Mouse (Mus musculus): ENCODE data around the gene Fam172a. TPM values are rescaled to one million over a fixed set of nuclear protein-coding genes. Genes with fewer than 3 reads are reported as not detected.

Fam172a gene
- polyA plus RNA-seq, 1 experiment from 2014 or later: 27.0 TPM

GRCm38 (mm10) chr13:78104851-78105250 is 403.0 kb downstream of the Fam172a start:
- 82% methylated on average over 3 of the region's 3 CpGs for WGBS

DNA sequence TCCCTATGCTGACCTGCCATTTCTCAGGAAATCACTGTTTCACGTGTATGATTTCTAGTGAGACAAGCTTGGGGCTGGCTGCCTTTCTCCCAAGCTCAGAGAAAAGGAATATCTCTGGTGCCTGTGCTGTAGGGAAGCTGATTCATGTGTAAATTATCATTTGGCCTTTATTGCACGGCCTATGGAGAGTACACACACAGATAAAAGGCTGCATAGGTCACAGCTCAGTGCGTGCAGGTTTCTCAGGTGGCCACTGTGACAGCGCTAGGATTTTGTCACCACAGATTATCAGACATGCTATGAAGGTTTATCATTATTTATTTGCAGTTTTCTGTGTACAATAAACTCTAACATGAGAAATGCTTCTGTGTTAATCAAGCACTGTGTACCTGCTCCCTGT is 408.8 kb downstream of the Fam172a start:
- Histone ChIP-seq H3K9ac (replicated peaks) (no peak overlapping the region), H3K36me3 (no peaks in the 10 kb centered on the region), H3K27me3 (no peaks in the 10 kb centered on the region), H3K4me1 (replicated peaks) (no peaks in the 10 kb centered on the region), H3K9me3 (no peaks in the 10 kb centered on the region), H3K4me2 (no peak overlapping the region), H3K27ac (no peak overlapping the region), H3K4me3 (replicated peaks) (no peak overlapping the region)
- no peak for ATAC-seq (ENCODE audit: insufficient number of reproducible peaks, insufficient read depth, low FRiP score, low TSS enrichment, low read depth)
- 81% methylated on average over 4 of the region's 4 CpGs for WGBS

More at GRCm38 (mm10) chr13:78104851-78105250, 403.0 kb downstream of the Fam172a start:
- Histone ChIP-seq H3K4me3 (replicated peaks) (no peak overlapping the region), H3K27me3 (no peaks in the 10 kb centered on the region), H3K36me3 (no peaks in the 10 kb centered on the region), H3K4me2 (no peak overlapping the region), H3K4me1 (replicated peaks) (peaks cover 4% of the 10 kb centered on the region), H3K27ac (no peak overlapping the region), H3K9ac (replicated peaks) (no peak overlapping the region), H3K9me3 (no peaks in the 10 kb centered on the region)
- ATAC-seq (ENCODE audit: insufficient number of reproducible peaks, insufficient read depth, low FRiP score, low TSS enrichment, low read depth): no peak

DNA sequence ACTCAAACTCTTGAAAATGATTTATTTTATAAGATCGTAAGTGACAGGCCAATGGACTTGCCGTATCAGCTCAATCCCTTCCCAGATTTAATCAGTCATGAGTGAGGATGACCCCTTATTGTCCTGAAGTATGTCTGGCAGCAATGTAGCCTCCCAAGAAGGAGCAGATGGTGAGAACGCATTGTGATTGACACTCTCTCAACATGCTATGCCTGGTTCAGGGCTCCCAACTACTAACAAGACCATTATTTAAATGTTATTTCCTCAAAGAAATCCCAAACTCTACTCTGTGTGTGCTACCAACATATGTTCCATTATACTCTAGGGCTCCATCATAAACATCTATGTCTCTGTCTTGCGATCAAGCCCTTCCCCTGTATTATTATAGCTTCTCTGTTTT is 412.1 kb downstream of the Fam172a start:
- Histone ChIP-seq H3K27ac (no peak overlapping the region), H3K4me1 (replicated peaks) (no peaks in the 10 kb centered on the region), H3K9me3 (no peaks in the 10 kb centered on the region), H3K9ac (replicated peaks) (no peak overlapping the region), H3K4me3 (replicated peaks) (no peak overlapping the region), H3K4me2 (no peak overlapping the region), H3K36me3 (no peaks in the 10 kb centered on the region), H3K27me3 (no peaks in the 10 kb centered on the region)
- WGBS: 91% methylated on average over 4 of the region's 4 CpGs
- no peak for ATAC-seq (ENCODE audit: insufficient number of reproducible peaks, insufficient read depth, low FRiP score, low TSS enrichment, low read depth)

GRCm38 (mm10) chr13:78118715-78119114 is 416.9 kb downstream of the Fam172a start:
- no peaks in the 10 kb centered on the region for H3K9me3 ChIP-seq
- no peaks in the 10 kb centered on the region for H3K4me1 ChIP-seq (replicated peaks)
- no peak for ATAC-seq (ENCODE audit: insufficient number of reproducible peaks, insufficient read depth, low FRiP score, low TSS enrichment, low read depth)
- H3K27me3 ChIP-seq: no peaks in the 10 kb centered on the region
- H3K27ac ChIP-seq: no peak overlapping the region
- H3K9ac ChIP-seq (replicated peaks): no peak overlapping the region
- WGBS: 74% methylated on average over 1 of the region's 1 CpGs
- no peak overlapping the region for H3K4me3 ChIP-seq (replicated peaks)
- no peaks in the 10 kb centered on the region for H3K36me3 ChIP-seq
- H3K4me2 ChIP-seq: no peak overlapping the region

GRCm38 (mm10) chr13:78121991-78122390 is 420.2 kb downstream of the Fam172a start:
- WGBS: 92% methylated on average over 7 of the region's 7 CpGs
- Histone ChIP-seq H3K27ac (no peak overlapping the region), H3K9ac (replicated peaks) (no peak overlapping the region), H3K27me3 (no peaks in the 10 kb centered on the region), H3K36me3 (no peaks in the 10 kb centered on the region), H3K4me1 (replicated peaks) (no peaks in the 10 kb centered on the region), H3K4me3 (replicated peaks) (no peak overlapping the region), H3K4me2 (no peak overlapping the region), H3K9me3 (no peaks in the 10 kb centered on the region)
- no peak for ATAC-seq (ENCODE audit: insufficient number of reproducible peaks, insufficient read depth, low FRiP score, low TSS enrichment, low read depth)

DNA sequence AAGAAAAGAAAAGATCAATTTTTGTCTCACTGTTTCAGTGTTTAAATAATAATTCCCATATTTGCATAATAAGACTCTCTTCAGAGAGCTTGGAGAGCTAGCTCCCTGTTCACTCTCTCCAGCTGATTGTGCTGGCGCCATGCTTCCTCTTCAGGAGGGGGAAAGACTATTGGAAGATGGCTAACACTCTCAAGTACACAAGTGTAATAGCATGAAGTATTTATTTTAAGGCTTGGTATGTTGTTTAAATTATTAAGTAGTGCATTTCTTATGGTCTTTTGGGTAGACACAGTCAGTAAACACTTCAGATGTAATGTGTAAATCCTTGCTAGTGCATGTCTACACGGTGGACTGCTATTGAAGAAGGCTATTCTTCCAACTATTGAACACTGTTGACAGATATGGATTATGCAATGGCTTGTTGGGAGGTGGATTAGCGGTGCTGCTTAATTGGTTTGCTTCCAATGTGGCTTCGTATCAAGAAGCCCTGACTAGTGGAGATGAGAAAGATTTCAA is 422.1 kb downstream of the Fam172a start:
- H3K9ac ChIP-seq (replicated peaks): no peak overlapping the region
- no peak overlapping the region for H3K27ac ChIP-seq
- H3K4me1 ChIP-seq (replicated peaks): no peaks in the 10 kb centered on the region
- no peak overlapping the region for H3K4me2 ChIP-seq
- no peaks in the 10 kb centered on the region for H3K36me3 ChIP-seq
- no peak for ATAC-seq (ENCODE audit: insufficient number of reproducible peaks, insufficient read depth, low FRiP score, low TSS enrichment, low read depth)
- no peaks in the 10 kb centered on the region for H3K27me3 ChIP-seq
- 92% methylated on average over 4 of the region's 4 CpGs for WGBS
- H3K9me3 ChIP-seq: no peaks in the 10 kb centered on the region
- H3K4me3 ChIP-seq (replicated peaks): no peak overlapping the region

DNA sequence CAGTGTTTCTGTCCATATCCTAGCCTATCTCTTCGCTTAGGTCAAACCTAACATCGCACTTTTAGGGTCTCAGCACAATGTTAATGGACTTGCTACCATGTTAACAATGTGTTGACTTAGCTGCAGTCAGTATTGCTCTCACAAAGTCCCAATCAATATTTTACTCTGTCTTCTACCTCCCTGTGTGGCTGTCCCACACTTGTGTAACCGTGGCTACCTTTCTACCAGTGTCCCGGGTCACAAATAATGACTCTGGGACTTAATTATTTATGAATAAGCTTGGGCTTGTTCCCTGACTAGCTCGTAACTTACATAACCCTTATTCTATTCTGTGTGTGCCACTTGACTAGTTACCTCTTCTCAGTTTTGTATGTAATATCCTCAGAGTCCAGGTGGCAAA is 455.6 kb downstream of the Fam172a start:
- H3K4me1 ChIP-seq (replicated peaks): no peaks in the 10 kb centered on the region
- no peaks in the 10 kb centered on the region for H3K9me3 ChIP-seq
- H3K27ac ChIP-seq: no peak overlapping the region
- no peak overlapping the region for H3K4me2 ChIP-seq
- H3K9ac ChIP-seq (replicated peaks): no peak overlapping the region
- H3K4me3 ChIP-seq (replicated peaks): no peak overlapping the region
- no peaks in the 10 kb centered on the region for H3K36me3 ChIP-seq
- WGBS: 81% methylated on average over 5 of the region's 5 CpGs
- no peak for ATAC-seq (ENCODE audit: insufficient number of reproducible peaks, insufficient read depth, low FRiP score, low TSS enrichment, low read depth)
- H3K27me3 ChIP-seq: peaks cover 4% of the 10 kb centered on the region

- Histone ChIP-seq H3K4me1 (replicated peaks) (0 out of 2 replicates have a peak, but pooled peaks cover 4% of the 10 kb centered on the region), H3K9me3 (no peaks in the 10 kb centered on the region), H3K4me2 (no peak overlapping the region), H3K9ac (replicated peaks) (no peak overlapping the region), H3K36me3 (no peaks in the 10 kb centered on the region), H3K27ac (no peak overlapping the region), H3K4me3 (replicated peaks) (no peak overlapping the region), H3K27me3 (peaks cover 41% of the 10 kb centered on the region)
- WGBS: 55% methylated on average over 2 of the region's 2 CpGs
- ATAC-seq (ENCODE audit: insufficient number of reproducible peaks, insufficient read depth, low FRiP score, low TSS enrichment, low read depth): 0 out of 2 replicates have a peak, but pooled peaks have one; percentile 38
Observed at GRCm38 (mm10) chr13:78162149-78162548, 460.3 kb downstream of the Fam172a start.

DNA sequence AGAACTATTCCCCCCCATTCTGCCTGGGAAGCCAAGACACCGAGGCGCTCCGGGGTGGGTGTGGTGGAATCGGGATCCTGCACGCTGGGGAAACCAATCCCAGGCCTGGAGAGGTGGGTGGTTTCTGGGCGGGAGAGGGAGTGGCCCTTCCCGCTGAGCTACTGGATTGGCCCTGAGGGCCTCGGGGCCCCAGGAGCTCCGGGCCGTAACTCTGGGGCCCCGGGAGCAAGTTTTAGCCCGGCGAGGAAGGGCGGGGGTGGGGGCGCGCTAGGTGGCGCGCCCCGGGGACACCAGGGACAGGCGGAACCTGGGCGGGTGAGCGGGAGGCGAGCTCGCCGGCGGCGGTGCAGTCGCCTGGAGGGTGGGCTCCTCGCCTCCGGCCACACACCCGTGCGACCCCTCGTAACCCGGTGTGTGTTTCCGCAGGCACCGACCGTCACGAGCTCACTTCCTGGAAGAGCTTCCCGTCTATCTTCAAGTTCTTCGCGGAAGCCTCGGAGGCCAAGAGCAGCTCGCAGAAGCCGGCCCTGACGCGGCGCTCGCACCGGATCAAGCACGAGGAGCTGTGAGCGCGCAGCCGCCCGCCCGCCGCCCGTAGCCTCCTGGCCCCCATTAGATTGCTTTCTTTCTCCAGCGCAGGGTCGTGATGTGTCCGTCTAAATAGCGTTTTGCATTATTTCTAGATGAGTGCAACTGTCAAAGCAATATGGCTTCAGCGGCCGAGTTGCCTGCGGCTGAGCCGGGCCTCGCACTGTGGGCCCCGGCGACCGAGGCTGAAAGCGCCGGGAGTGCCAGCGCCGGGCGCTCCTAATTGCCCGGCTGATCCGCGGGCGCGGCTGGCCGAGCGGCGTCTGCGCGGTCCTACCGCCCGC is 461.5 kb downstream of the Fam172a start:
- H3K4me1 ChIP-seq (replicated peaks): 0 out of 2 replicates have a peak, but pooled peaks cover 4% of the 10 kb centered on the region
- H3K4me3 ChIP-seq (replicated peaks): peak overlapping the region; percentile 61
- peaks cover 52% of the 10 kb centered on the region for H3K27me3 ChIP-seq
- peak; percentile 87 for ATAC-seq (ENCODE audit: insufficient number of reproducible peaks, insufficient read depth, low FRiP score, low TSS enrichment, low read depth)
- peak overlapping the region; percentile 55 for H3K9ac ChIP-seq (replicated peaks)
- peak overlapping the region; percentile 98 for H3K4me2 ChIP-seq
- no peak overlapping the region for H3K27ac ChIP-seq
- WGBS: under 1% methylated on average over 80 of the region's 86 CpGs
- H3K36me3 ChIP-seq: no peaks in the 10 kb centered on the region
- H3K9me3 ChIP-seq: no peaks in the 10 kb centered on the region

DNA sequence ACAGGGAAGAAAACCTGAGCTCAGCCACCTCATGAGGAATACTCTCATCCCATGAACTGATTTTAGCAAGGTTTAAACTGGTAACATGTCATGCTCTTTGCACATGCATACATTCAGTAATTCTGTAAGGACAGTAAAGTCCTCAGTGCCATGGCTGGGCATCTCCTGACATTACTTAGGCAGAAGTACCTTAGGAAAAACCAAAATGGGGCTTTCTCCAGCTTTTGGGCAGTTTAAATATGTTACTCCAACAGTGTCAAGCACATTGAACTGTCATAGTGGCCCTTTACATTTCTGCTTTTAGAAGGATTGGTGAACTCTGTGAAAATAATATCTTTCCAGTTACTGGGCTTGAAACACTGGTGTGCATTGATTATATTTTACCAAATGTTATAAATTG is 463.1 kb downstream of the Fam172a start:
- H3K36me3 ChIP-seq: no peaks in the 10 kb centered on the region
- H3K4me1 ChIP-seq (replicated peaks): 0 out of 2 replicates have a peak, but pooled peaks cover 4% of the 10 kb centered on the region
- peaks cover 59% of the 10 kb centered on the region for H3K27me3 ChIP-seq
- no peak overlapping the region for H3K4me3 ChIP-seq (replicated peaks)
- H3K9ac ChIP-seq (replicated peaks): no peak overlapping the region
- no peak overlapping the region for H3K27ac ChIP-seq
- ATAC-seq (ENCODE audit: insufficient number of reproducible peaks, insufficient read depth, low FRiP score, low TSS enrichment, low read depth): no peak
- H3K9me3 ChIP-seq: no peaks in the 10 kb centered on the region
- H3K4me2 ChIP-seq: no peak overlapping the region

DNA sequence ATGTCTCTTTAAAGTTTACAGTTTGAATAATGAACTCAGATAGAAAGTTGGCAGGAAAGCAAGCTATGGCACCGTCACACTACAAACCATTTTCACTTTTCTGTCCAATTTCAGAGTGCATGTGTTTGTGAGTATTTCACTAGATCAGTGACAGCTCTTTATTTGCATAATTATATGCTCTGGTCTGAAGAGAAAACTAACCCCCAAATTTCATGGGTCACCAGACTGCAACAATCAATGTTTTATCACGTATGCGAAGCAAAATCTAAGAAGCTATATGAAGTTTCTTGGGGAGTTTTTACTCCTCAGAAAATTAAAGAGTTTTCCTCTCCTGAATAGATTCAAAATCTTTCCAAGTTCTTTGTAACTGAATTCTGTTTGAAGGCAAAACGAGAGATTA is 466.3 kb downstream of the Fam172a start:
- no peak overlapping the region for H3K9ac ChIP-seq (replicated peaks)
- H3K27ac ChIP-seq: no peak overlapping the region
- no peak for ATAC-seq (ENCODE audit: insufficient number of reproducible peaks, insufficient read depth, low FRiP score, low TSS enrichment, low read depth)
- H3K4me1 ChIP-seq (replicated peaks): peaks cover 8% of the 10 kb centered on the region
- H3K36me3 ChIP-seq: no peaks in the 10 kb centered on the region
- H3K4me3 ChIP-seq (replicated peaks): no peak overlapping the region
- no peaks in the 10 kb centered on the region for H3K9me3 ChIP-seq
- H3K27me3 ChIP-seq: peaks cover 76% of the 10 kb centered on the region
- no peak overlapping the region for H3K4me2 ChIP-seq
- 50% methylated on average over 4 of the region's 4 CpGs for WGBS

All from limb, embryonic 12.5 days (tissue).